Mouse (Mus musculus) kidney, adult 18-20 months (tissue): ENCODE measurements around the gene Wdr6.

Source experiments
- DNase-seq: peaks from one replicate; pipeline ENCODE4 v3.0.0; 2021

Gene Wdr6

GRCm38 (mm10) chr9:108572321-108572720, 6.2 kb downstream of the Wdr6 start:
- no peak for DNase-seq

GRCm38 (mm10) chr9:108571401-108571973, 7.1 kb downstream of the Wdr6 start:
- DNase-seq: no peak

GRCm38 (mm10) chr9:108570207-108570896, 8.2 kb downstream of the Wdr6 start:
- DNase-seq: peak; percentile 85

GRCm38 (mm10) chr9:108569381-108570206, 8.9 kb downstream of the Wdr6 start, which contains the start of gene Dalrd3:
Dalrd3 (plus strand) TSS chr9:108569886.
- peak; percentile 91 for DNase-seq

GRCm38 (mm10) chr9:108568511-108568921, 10.0 kb downstream of the Wdr6 start:
- no peak for DNase-seq

GRCm38 (mm10) chr9:108567931-108568419, 10.6 kb downstream of the Wdr6 start:
- peak; percentile 36 for DNase-seq

- peak; percentile 98 for DNase-seq
Measured at GRCm38 (mm10) chr9:108566815-108567776, 11.4 kb downstream of the Wdr6 start, which contains the start of gene Ndufaf3. Ndufaf3 (minus strand) TSS chr9:108567434.

GRCm38 (mm10) chr9:108565881-108566814, 12.4 kb downstream of the Wdr6 start:
- DNase-seq: no peak

GRCm38 (mm10) chr9:108564131-108564530, 14.4 kb downstream of the Wdr6 start:
- no peak for DNase-seq

GRCm38 (mm10) chr9:108563671-108564070, 14.9 kb downstream of the Wdr6 start:
- DNase-seq: no peak

GRCm38 (mm10) chr9:108560227-108560841, 18.2 kb downstream of the Wdr6 start, which contains the start of gene Impdh2:
Impdh2 (plus strand) TSS chr9:108560286.
- DNase-seq: peak; percentile 96

- no peak for DNase-seq
Measured at GRCm38 (mm10) chr9:108559169-108559568, 19.4 kb downstream of the Wdr6 start.

- no peak for DNase-seq
Measured at GRCm38 (mm10) chr9:108546875-108547274, 31.7 kb downstream of the Wdr6 start.

GRCm38 (mm10) chr9:108545986-108546385, 32.6 kb downstream of the Wdr6 start:
- DNase-seq: no peak

GRCm38 (mm10) chr9:108540846-108541245, 37.7 kb downstream of the Wdr6 start:
- DNase-seq: no peak

- no peak for DNase-seq
Measured at GRCm38 (mm10) chr9:108531496-108531895, 47.0 kb downstream of the Wdr6 start.

- no peak for DNase-seq
Measured at GRCm38 (mm10) chr9:108530954-108531353, 47.6 kb downstream of the Wdr6 start.

- DNase-seq: no peak
Measured at GRCm38 (mm10) chr9:108525400-108525799, 53.1 kb downstream of the Wdr6 start.

- no peak for DNase-seq
Measured at GRCm38 (mm10) chr9:108523341-108523740, 55.2 kb downstream of the Wdr6 start.
